Mouse (Mus musculus) stomach, postnatal 0 days (tissue): Measurements from ENCODE around the gene Il9r.

Experiments
- CTCF ChIP-seq: IDR thresholded peaks from 2 replicates; pipeline ENCODE4 v1.5.1; 2016; ENCODE audit warnings: antibody characterized with exemption, low read depth, mild to moderate bottlenecking, moderate library complexity
- EP300 ChIP-seq: optimal IDR thresholded peaks from 2 replicates; pipeline ENCODE3; 2016; ENCODE audit warnings: antibody characterized with exemption

DNA sequence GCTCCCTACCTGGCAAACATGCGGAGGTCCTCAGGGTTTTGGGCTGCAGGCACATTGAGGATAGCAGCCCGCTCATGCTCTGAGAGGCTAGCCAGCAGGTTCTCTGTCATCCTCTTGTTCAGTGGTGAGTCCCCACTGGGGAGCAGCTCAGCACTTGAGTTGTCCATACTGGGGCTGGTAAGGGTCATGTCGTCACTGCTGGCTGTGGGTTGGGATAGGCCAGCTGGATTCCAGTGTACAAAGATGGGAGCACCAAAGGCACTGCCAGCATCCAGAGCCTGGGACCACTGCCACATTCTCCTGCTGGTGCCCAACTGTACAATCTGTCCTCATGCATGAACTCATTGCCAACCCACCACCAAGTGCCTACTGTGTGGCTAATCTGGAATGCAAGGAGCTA, 33.8 kb upstream of the Il9r start:
- TF ChIP-seq CTCF: no peak
- TF ChIP-seq EP300: no peak
